Mouse (Mus musculus) brain, embryonic 14.5 days (tissue): ENCODE results near the gene Lexm. TPM values are rescaled to one million over a fixed set of nuclear protein-coding genes. Genes with fewer than 3 reads are reported as not detected.

Experiments used
- DNase-seq: peaks from one replicate; pipeline ENCODE4 v3.0.0-alpha.2; 2011; ENCODE audit warnings: low read depth
- CTCF ChIP-seq: fragments of 200-500 bp; IDR thresholded peaks from 2 replicates; pipeline ENCODE4 v1.5.1; 2012; ENCODE audit warnings: inconsistent platforms, mild to moderate bottlenecking, moderate library complexity, borderline replicate concordance; ENCODE audit not compliant: insufficient read depth, insufficient read length; ENCODE audit errors: extremely low read depth
- POLR2A ChIP-seq: fragments of 200-500 bp; IDR thresholded peaks from 2 replicates; pipeline ENCODE4 v1.6.1; 2012; ENCODE audit warnings: mild to moderate bottlenecking, inconsistent platforms, borderline replicate concordance; ENCODE audit not compliant: poor library complexity, insufficient read depth, insufficient read length, severe bottlenecking; ENCODE audit errors: extremely low read depth
- polyA plus RNA-seq: library from polyadenylated mRNA; depleted of rRNA; stranded (reverse); fragments of >200 nt; gene quantifications from 2 replicates; pipeline ENCODE4 v1.2.3, GENCODE M21; 2012; rRNA removed

Gene Lexm
- polyA plus RNA-seq, 1 experiment = not detected

DNA sequence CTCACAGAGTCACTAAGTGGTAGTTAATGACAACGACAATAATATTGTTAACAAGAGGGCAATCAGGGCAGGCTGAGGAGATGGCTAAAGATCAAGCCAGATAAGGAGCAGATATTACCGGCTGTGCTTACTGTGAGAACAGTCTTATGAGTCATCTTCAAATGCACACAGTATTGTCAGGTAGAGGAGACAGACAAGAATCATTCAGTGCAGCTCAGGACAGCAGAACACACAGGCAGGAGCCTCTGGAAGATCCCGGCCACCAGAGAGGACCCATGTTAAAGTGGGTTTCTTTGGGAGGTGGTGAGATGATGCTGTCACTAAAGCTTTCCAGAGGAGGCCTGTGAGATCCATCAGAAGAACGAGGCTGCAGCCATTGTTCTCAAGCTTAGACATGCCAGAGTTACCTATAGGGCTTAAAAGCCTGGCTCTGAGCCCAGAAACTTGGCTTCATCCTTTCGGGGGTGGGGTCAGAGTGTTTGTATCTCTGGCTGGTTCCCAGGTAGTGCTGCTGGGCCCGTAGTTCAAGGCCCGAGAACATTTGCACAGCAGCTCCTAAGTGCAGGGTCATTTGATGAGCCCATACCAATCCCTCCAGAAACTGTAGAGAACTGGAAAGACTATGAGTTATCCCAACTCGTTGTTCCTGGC lies 66.4 kb downstream of the Lexm start:
- no peak for DNase-seq

DNA sequence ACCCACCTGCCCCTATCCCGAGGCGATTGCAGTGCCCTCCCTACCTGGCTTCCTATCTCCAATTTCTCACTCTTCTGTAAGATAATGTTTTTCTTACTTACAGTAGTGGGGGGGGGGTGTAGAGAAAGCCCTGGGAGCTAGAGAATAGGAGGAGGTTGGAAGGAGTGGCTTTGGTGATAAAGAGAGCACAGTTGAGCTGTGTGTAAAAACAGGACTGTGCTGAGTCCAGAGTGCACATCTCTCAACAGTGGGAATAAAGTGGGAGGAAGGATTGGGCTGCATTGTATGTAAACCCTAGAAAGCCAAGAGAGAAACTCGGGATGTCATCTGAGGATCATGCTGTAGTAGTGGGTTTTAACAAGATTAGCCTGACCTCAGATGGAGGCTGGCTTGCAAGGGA lies 68.9 kb downstream of the Lexm start:
- no peak for DNase-seq
- no peak for TF ChIP-seq CTCF
- no peak for TF ChIP-seq POLR2A

More for the DNA sequence above, 66.4 kb downstream of the Lexm start:
- no peak for TF ChIP-seq CTCF
- TF ChIP-seq POLR2A = no peak

DNA sequence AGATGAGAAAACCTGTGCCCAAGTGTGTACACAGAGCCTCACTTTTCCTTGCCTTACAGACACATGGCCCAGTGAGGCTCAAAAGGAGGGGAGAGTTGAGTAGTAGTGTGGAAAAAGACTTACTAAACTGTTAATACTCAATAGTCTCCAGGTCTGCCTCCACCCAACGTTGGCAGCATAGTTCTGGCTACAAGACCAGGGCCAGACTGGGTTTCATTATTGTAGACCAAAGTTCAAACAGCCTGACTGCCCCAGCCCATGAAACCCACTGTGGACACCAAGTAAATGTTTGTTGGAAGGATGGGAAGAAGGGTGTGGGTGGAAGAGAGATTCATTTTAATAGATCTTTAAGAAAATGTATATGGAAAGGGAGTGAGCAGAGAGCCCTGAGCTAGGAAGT lies 70.1 kb downstream of the Lexm start:
- no peak for DNase-seq
- TF ChIP-seq CTCF (no peak), POLR2A (no peak)

DNA sequence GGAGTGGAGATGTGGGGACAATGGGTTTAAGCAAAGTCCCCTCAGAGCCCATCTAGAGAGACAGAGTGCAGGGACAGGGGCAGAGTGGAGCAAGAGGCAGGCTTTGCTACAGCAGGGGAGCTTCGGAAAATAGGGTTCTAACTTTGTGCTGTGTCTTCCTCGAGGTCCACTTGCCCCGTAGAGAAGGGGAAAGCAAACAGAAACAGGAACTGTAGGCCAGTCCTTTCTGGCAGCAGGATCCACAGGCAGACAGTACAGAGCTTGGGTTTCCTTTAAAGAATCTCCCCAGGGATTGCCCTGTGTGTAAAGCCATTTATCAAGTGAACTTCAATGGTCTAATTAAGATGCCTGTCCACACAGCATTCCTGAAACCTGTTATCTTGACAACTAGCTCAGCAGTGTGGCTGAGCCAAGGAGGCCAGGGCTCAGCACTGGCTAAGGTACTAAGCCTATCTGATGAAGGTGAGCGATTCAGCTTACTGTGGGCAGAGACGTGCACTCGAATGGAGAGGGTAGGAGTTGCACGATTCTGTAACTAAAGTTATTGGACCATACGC lies 71.1 kb downstream of the Lexm start:
- DNase-seq = no peak

GRCm38 (mm10) chr4:106542211-106542610 lies 74.8 kb downstream of the Lexm start:
- TF ChIP-seq CTCF (no peak), POLR2A (no peak)
- no peak for DNase-seq

More for the DNA sequence above, 71.1 kb downstream of the Lexm start:
- TF ChIP-seq POLR2A (no peak), CTCF (no peak)

DNA sequence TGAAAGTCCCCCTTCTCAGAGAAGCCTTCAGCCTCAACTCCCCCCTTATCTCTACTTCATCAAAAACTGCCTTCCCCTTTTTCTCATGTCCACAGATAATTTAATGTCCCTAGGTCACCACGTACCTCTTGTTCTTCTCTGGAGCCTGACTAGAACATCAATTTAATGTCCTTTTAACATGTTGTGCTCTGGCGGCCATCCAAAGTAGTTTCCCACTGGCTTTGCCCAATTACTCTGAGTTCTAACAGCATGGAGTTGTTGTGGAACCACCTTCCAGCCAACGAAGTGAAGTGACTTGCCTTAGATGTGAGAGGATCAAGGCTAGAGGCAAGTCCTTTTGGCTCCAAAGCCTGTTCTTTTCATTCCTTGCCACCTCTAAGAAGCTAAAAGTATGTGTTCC lies 75.5 kb downstream of the Lexm start:
- no peak for TF ChIP-seq POLR2A
- TF ChIP-seq CTCF = no peak
- DNase-seq = no peak

Other genes with a start within 250 kb of the Lexm start
- 2.3 and 3.5 TPM in 2 replicates for gene Pcsk9, start 152.9 kb downstream of the Lexm start, polyA plus RNA-seq
- not detected in 2 replicates for gene Bsnd, start 125.0 kb downstream of the Lexm start, polyA plus RNA-seq
- gene Dhcr24, start 56.2 kb downstream of the Lexm start, polyA plus RNA-seq = 73.8 and 89.2 TPM in 2 replicates
- gene Ttc22, start 5.2 kb upstream of the Lexm start, polyA plus RNA-seq = 1.8 and 2.2 TPM in 2 replicates
- gene Pars2, start 33.8 kb upstream of the Lexm start, polyA plus RNA-seq = 9.9 and 13.7 TPM in 2 replicates
- gene Ttc4, start 61.7 kb upstream of the Lexm start, polyA plus RNA-seq = 177 and 273 TPM in 2 replicates
- 1.3 and 1.8 TPM in 2 replicates for gene Mroh7, start 113.7 kb upstream of the Lexm start, polyA plus RNA-seq
- not detected in 2 replicates for gene Fam151a, start 116.6 kb upstream of the Lexm start, polyA plus RNA-seq
- gene Acot11, start 187.8 kb upstream of the Lexm start, polyA plus RNA-seq = 1.4 and 2.0 TPM in 2 replicates